Comparison of ENCODE assay signal across 9 mouse cellular contexts in genomic region chr11:119033874-119034558, GRCm38 (mm10). TPM values are rescaled to one million over a fixed set of nuclear protein-coding genes. Genes with fewer than 3 reads are reported as not detected.
DNase-seq lines count a peak whose midpoint lies in the region; ATAC-seq and TF ChIP-seq lines count a peak whose summit lies in the region.
"Had no signal": no experiment of that assay in that cellular context is flagged by ENCODE, and none has a peak within 500 bp of the region (broad histone marks: within the 10 kb centered on the region; RNA-seq: fewer than 3 reads in every experiment).

No protein-coding gene starts in this region.

- peaks cover 52% of the 10 kb centered on the region for H3K4me1 ChIP-seq in E14TG2a.4 (replicated peaks; ENCODE audit: low read depth, low read length)
- peaks cover 20% of the 10 kb centered on the region for H3K4me1 ChIP-seq in embryonic facial prominence, embryonic 14.5 days (ENCODE audit: control insufficient read depth, insufficient read depth, low read length)
- H3K4me1 ChIP-seq in heart, embryonic 15.5 days (replicated peaks), result peaks cover 38% of the 10 kb centered on the region
- H3K4me1 ChIP-seq in lung, postnatal 0 days (ENCODE audit: insufficient read depth, low read depth, low read length), result 0 out of 2 replicates have a peak, but pooled peaks cover 6% of the 10 kb centered on the region

- peaks cover 20% of the 10 kb centered on the region for H3K36me3 ChIP-seq in E14TG2a.4 (ENCODE audit: insufficient read depth, low read length)
- H3K36me3 ChIP-seq in embryonic facial prominence, embryonic 14.5 days (ENCODE audit: control insufficient read depth, insufficient read depth, low read length), result peaks cover 35% of the 10 kb centered on the region
- H3K36me3 ChIP-seq in heart, embryonic 15.5 days, result peaks cover 21% of the 10 kb centered on the region
- no peaks in the 10 kb centered on the region; the same call in 1 of the 2 replicates for H3K36me3 ChIP-seq in lung, postnatal 0 days (ENCODE audit: insufficient read depth, low read length)

- H3K27ac ChIP-seq in embryonic facial prominence, embryonic 14.5 days (replicated peaks; ENCODE audit: low read depth, low read length), result no peak overlapping the region
- H3K27ac ChIP-seq in heart, embryonic 15.5 days, result no peak overlapping the region
- H3K27ac ChIP-seq in lung, postnatal 0 days (ENCODE audit: low read length), result no peak overlapping the region

- peak; percentile 72 for ATAC-seq in embryonic facial prominence, embryonic 14.5 days (ENCODE audit: low read depth)
- ATAC-seq in heart, embryonic 15.5 days (replicated peaks; ENCODE audit: insufficient number of reproducible peaks, insufficient read depth, low FRiP score, low read depth), result no peak; the same call in 1 of the 2 replicates
- peak; percentile 81 for ATAC-seq in lung, postnatal 0 days

- H3K27me3 ChIP-seq in E14TG2a.4 (ENCODE audit: insufficient read depth, low read length), result peaks cover 76% of the 10 kb centered on the region
- peaks cover 44% of the 10 kb centered on the region for H3K27me3 ChIP-seq in embryonic facial prominence, embryonic 14.5 days (replicated peaks; ENCODE audit: control insufficient read depth, insufficient read depth, low read length)
- peaks cover 57% of the 10 kb centered on the region for H3K27me3 ChIP-seq in heart, embryonic 15.5 days
- H3K27me3 ChIP-seq in lung, postnatal 0 days (replicated peaks; ENCODE audit: insufficient read depth, low read length), result peaks cover 28% of the 10 kb centered on the region

- no peak for TF ChIP-seq EP300 in lung, postnatal 0 days (IDR thresholded peaks at IDR 0.05)

- H3K4me3 ChIP-seq in E14TG2a.4 (replicated peaks; ENCODE audit: low read length), result 0 out of 2 replicates have a peak overlapping the region, but pooled peaks have one; percentile 23
- peak overlapping the region; percentile 38 for H3K4me3 ChIP-seq in embryonic facial prominence, embryonic 14.5 days (ENCODE audit: low read depth, low read length)
- H3K4me3 ChIP-seq in heart, embryonic 15.5 days, result peak overlapping the region; percentile 29
- H3K4me3 ChIP-seq in lung, postnatal 0 days (ENCODE audit: low read depth, low read length), result 0 out of 2 replicates have a peak overlapping the region, but pooled peaks have one; percentile 1

- H3K9me3 ChIP-seq in E14TG2a.4 (ENCODE audit: low read length), result peaks cover 11% of the 10 kb centered on the region
- no peaks in the 10 kb centered on the region for H3K9me3 ChIP-seq in embryonic facial prominence, embryonic 14.5 days (ENCODE audit: control insufficient read depth, low read length)
- H3K9me3 ChIP-seq in heart, embryonic 15.5 days (replicated peaks), result no peaks in the 10 kb centered on the region
- no peaks in the 10 kb centered on the region for H3K9me3 ChIP-seq in lung, postnatal 0 days (ENCODE audit: low read length)

- DNase-seq in adrenal gland, postnatal 14 days, result peak; percentile 93
- DNase-seq in embryonic facial prominence, embryonic 14.5 days (ENCODE audit: low spot score), result peak; percentile 89
- peak; percentile 93 for DNase-seq in kidney, postnatal 10 days
- peak; percentile 90 for DNase-seq in lung, postnatal 0 days (ENCODE audit: low spot score)
- DNase-seq in retina, embryonic 14.5 days (ENCODE audit: low spot score), result peak; percentile 87
- no peak for DNase-seq in c-Kit-positive CD71-positive TER-119-positive erythroid progenitor cells, embryonic 14.5 days (ENCODE audit: low spot score)

- no peak overlapping the region for H3K9ac ChIP-seq in embryonic facial prominence, embryonic 14.5 days (ENCODE audit: low read depth, low read length)
- H3K9ac ChIP-seq in heart, embryonic 15.5 days, result no peak overlapping the region
- no peak overlapping the region for H3K9ac ChIP-seq in lung, postnatal 0 days (replicated peaks; ENCODE audit: low read depth)

- peak; percentile 54 for TF ChIP-seq CTCF in E14TG2a.4 (conservative IDR thresholded peaks at IDR 0.05; ENCODE audit: low read length)
- TF ChIP-seq CTCF in lung, postnatal 0 days (IDR thresholded peaks at IDR 0.05), result peak; percentile 93

- 2% methylated on average over 26 of the region's 26 CpGs for WGBS in embryonic facial prominence, embryonic 14.5 days
- 2% methylated on average over 26 of the region's 26 CpGs for WGBS in heart, embryonic 15.5 days
- 1% methylated on average over 26 of the region's 26 CpGs for WGBS in lung, postnatal 0 days

- peak overlapping the region; percentile 58 for H3K4me2 ChIP-seq in embryonic facial prominence, embryonic 14.5 days (ENCODE audit: low read depth, low read length)
- H3K4me2 ChIP-seq in heart, embryonic 15.5 days, result peak overlapping the region; percentile 57
- H3K4me2 ChIP-seq in lung, postnatal 0 days (replicated peaks; ENCODE audit: low read depth, low read length), result peak overlapping the region; percentile 25

RNA-seq across cellular contexts. Expression of gene Cbx8, which starts 6.8 kb away (rescaled TPM):
- total RNA-seq in adrenal gland, postnatal 14 days (2021), result 13.1 and 16.7 TPM in 2 replicates
- 9.6 and 10.1 TPM in 2 replicates for polyA plus RNA-seq in embryonic facial prominence, embryonic 14.5 days (2014; fragmentation: Nextera tagmentation; extraction: Ambion mirVana)
- polyA plus RNA-seq in heart, embryonic 15.5 days (2015; fragmentation: Nextera tagmentation; extraction: Ambion mirVana), result 7.5 and 9.5 TPM in 2 replicates
- 9.4 and 9.8 TPM in 2 replicates for polyA plus RNA-seq in lung, postnatal 0 days (2015; fragmentation: Nextera tagmentation; extraction: Ambion mirVana)

RNA-seq across cellular contexts. Expression of gene Cbx2, which starts 11.3 kb away (rescaled TPM):
- total RNA-seq in adrenal gland, postnatal 14 days (2021), result 7.4 and 7.7 TPM in 2 replicates
- 23.9 and 28.3 TPM in 2 replicates for polyA plus RNA-seq in embryonic facial prominence, embryonic 14.5 days (2014; fragmentation: Nextera tagmentation; extraction: Ambion mirVana)
- polyA plus RNA-seq in heart, embryonic 15.5 days (2015; fragmentation: Nextera tagmentation; extraction: Ambion mirVana), result 11.6 and 18.0 TPM in 2 replicates
- polyA plus RNA-seq in lung, postnatal 0 days (2015; fragmentation: Nextera tagmentation; extraction: Ambion mirVana), result 6.2 and 6.9 TPM in 2 replicates

RNA-seq across cellular contexts. Expression of gene Enpp7, which starts 46.0 kb away (rescaled TPM):
- not detected in 2 replicates for total RNA-seq in adrenal gland, postnatal 14 days (2021)
- polyA plus RNA-seq in embryonic facial prominence, embryonic 14.5 days (2014; fragmentation: Nextera tagmentation; extraction: Ambion mirVana), result not detected in 2 replicates
- not detected in 2 replicates for polyA plus RNA-seq in heart, embryonic 15.5 days (2015; fragmentation: Nextera tagmentation; extraction: Ambion mirVana)
- not detected in 2 replicates for polyA plus RNA-seq in lung, postnatal 0 days (2015; fragmentation: Nextera tagmentation; extraction: Ambion mirVana)
- total RNA-seq: left cerebral cortex, postnatal 36 days had no signal

RNA-seq across cellular contexts. Expression of gene Cbx4, which starts 52.0 kb away (rescaled TPM):
- 105 and 156 TPM in 2 replicates for total RNA-seq in adrenal gland, postnatal 14 days (2021)
- 11.0 and 13.5 TPM in 2 replicates for polyA plus RNA-seq in embryonic facial prominence, embryonic 14.5 days (2014; fragmentation: Nextera tagmentation; extraction: Ambion mirVana)
- 9.3 and 11.6 TPM in 2 replicates for polyA plus RNA-seq in heart, embryonic 15.5 days (2015; fragmentation: Nextera tagmentation; extraction: Ambion mirVana)
- 8.9 and 9.7 TPM in 2 replicates for polyA plus RNA-seq in lung, postnatal 0 days (2015; fragmentation: Nextera tagmentation; extraction: Ambion mirVana)
